Mouse (Mus musculus) megakaryocyte, embryonic 14.5 days (primary cell): ENCODE measurements around the gene Iffo2.

Source experiments
- FLI1 ChIP-seq: IDR thresholded peaks from 2 replicates; pipeline ENCODE4 v1.6.1; 2012; ENCODE audit warnings: low read length, inconsistent platforms, mixed read lengths
- GATA1 ChIP-seq: IDR thresholded peaks from 3 replicates; pipeline ENCODE4 v1.6.1; 2012; ENCODE audit warnings: mixed read lengths, low read length, inconsistent platforms, borderline replicate concordance

GRCm38 (mm10) chr4:139590446-139590845 lies 60.1 kb downstream of the Iffo2 start:
- no peak for TF ChIP-seq GATA1
- no peak for TF ChIP-seq FLI1
